Mouse (Mus musculus) frontal cortex, adult (tissue): ENCODE measurements around the gene Cfap100.

Experiments
- ATAC-seq: cut with Nextera tagmentation; 2 replicates; pipeline ENCODE4 v1.9.2; 2017; ENCODE audit warnings: mild to moderate bottlenecking, moderate library complexity, mixed read lengths; ENCODE audit not compliant: low TSS enrichment

Cfap100 gene

GRCm38 (mm10) chr6:90377708-90378107, 50.9 kb downstream of the Cfap100 start:
- ATAC-seq = no peak

- ATAC-seq = no peak
These were observed 54.0 kb downstream of the Cfap100 start for GRCm38 (mm10) chr6:90374647-90375046.

- ATAC-seq = peak; percentile 57
These were observed 58.7 kb downstream of the Cfap100 start for GRCm38 (mm10) chr6:90369725-90370553.

GRCm38 (mm10) chr6:90368976-90369724, 59.4 kb downstream of the Cfap100 start, which contains the start of gene Zxdc:
Zxdc (plus strand) TSS chr6:90369492.
- ATAC-seq = peak; percentile 95

- ATAC-seq = no peak
These were observed 65.3 kb downstream of the Cfap100 start for GRCm38 (mm10) chr6:90363301-90363700.

GRCm38 (mm10) chr6:90360922-90361614, 67.5 kb downstream of the Cfap100 start:
- ATAC-seq = no peak

- no peak for ATAC-seq
These were observed 68.4 kb downstream of the Cfap100 start for GRCm38 (mm10) chr6:90360024-90360781.

- no peak for ATAC-seq
These were observed 69.2 kb downstream of the Cfap100 start for GRCm38 (mm10) chr6:90359445-90359844.

- ATAC-seq = no peak; the same call in 1 of the 2 replicates
These were observed 70.5 kb downstream of the Cfap100 start for GRCm38 (mm10) chr6:90358142-90358541.
